Mouse (Mus musculus): Measurements from ENCODE around the gene Gm20388.

GRCm38 (mm10) chr8:122236521-122236920 is 2325.9 kb downstream of the Gm20388 start:
- TF ChIP-seq CTCF (IDR thresholded peaks at IDR 0.05; ENCODE audit: low read depth) (no peak), EP300 (IDR thresholded peaks at IDR 0.05; ENCODE audit: low read depth) (no peak)
